Mouse (Mus musculus) heart, adult 2 months (tissue): ENCODE results near the gene Abcd3. TPM values are rescaled to one million over a fixed set of nuclear protein-coding genes. Genes with fewer than 3 reads are reported as not detected.
A peak's percentile ranks its signal among the peaks of the same experiment; 100 is the strongest.

ENCODE experiments used
- DNase-seq, 2 experiments: peaks; one replicate each; pipeline ENCODE4 v3.0.0; 2021
- H3K27ac ChIP-seq: fragments of 200-600 bp; 2 replicates; pipeline ENCODE4 v1.8.1; 2022
- H3K27me3 ChIP-seq: fragments of 200-500 bp; 2 replicates; pipeline ENCODE4 v1.6.1; 2012; ENCODE audit warnings: mild to moderate bottlenecking, low read length, inconsistent platforms, mixed read lengths; ENCODE audit not compliant: control insufficient read depth, insufficient read depth
- H3K36me3 ChIP-seq: fragments of 200-500 bp; 2 replicates; pipeline ENCODE4 v1.6.1; 2012; ENCODE audit warnings: low read length, inconsistent platforms; ENCODE audit not compliant: control insufficient read depth, insufficient read depth
- H3K4me1 ChIP-seq: fragments of 200-500 bp; 2 replicates; pipeline ENCODE4 v1.6.1; 2011; ENCODE audit warnings: low read length; ENCODE audit not compliant: control insufficient read depth, insufficient read depth
- H3K4me3 ChIP-seq: fragments of 200-600 bp; 2 replicates; pipeline ENCODE4 v1.8.1; 2022
- H3K79me2 ChIP-seq: fragments of 200-500 bp; replicated peaks from 2 replicates; pipeline ENCODE4 v1.6.1; 2012; ENCODE audit warnings: mild to moderate bottlenecking, inconsistent platforms, low read length, moderate library complexity, mixed read lengths; ENCODE audit not compliant: control insufficient read depth, insufficient read depth
- H3K9ac ChIP-seq: fragments of 200-500 bp; 2 replicates; pipeline ENCODE4 v1.6.1; 2012; ENCODE audit warnings: low read depth, mild to moderate bottlenecking, control low read depth, inconsistent platforms, low read length, mixed read lengths
- CTCF ChIP-seq: fragments of 200-600 bp; IDR thresholded peaks from 2 replicates; pipeline ENCODE4 v1.8.1; 2022; ENCODE audit warnings: antibody characterized with exemption, mild to moderate bottlenecking, moderate library complexity
- EP300 ChIP-seq: fragments of 200-500 bp; IDR thresholded peaks from 2 replicates; pipeline ENCODE4 v1.6.1; 2011; ENCODE audit warnings: low read depth, low read length, control low read depth; ENCODE audit not compliant: insufficient read depth
- POLR2A ChIP-seq: fragments of 200-500 bp; IDR thresholded peaks from 2 replicates; pipeline ENCODE4 v1.6.1; 2011; ENCODE audit warnings: mild to moderate bottlenecking, low read depth, low read length, control low read depth; ENCODE audit not compliant: insufficient read depth
- WGBS: fragments of 180-500 bp; shearing (Covaris S2); methylation state at CpG from one replicate; pipeline ENCODE4 v1.1.7; 2018; 5-methylcytosine and 5-hydroxymethylcytosine counted together
- intact Hi-C: fragments of 180-260 bp; cut with DNase I; formaldehyde crosslinking; loops from one replicate; pipeline ENCODE4 v1.15.1; 2025
- polyA plus RNA-seq: library from polyadenylated mRNA; depleted of rRNA; stranded (reverse); fragments of >200 nt; gene quantifications from 2 replicates; pipeline ENCODE4 v1.2.3, GENCODE M21; 2012
- total RNA-seq, 2 experiments: library from RNA; stranded (reverse); gene quantifications; 2 replicates each; pipeline ENCODE4 v1.2.3; 2021

Gene Abcd3
- total and polyA plus RNA-seq, 3 experiments: 19.5 to 78.9 (median 73.6) TPM

- TF ChIP-seq CTCF (no peak), EP300 (no peak), POLR2A (no peak)
- H3K27ac ChIP-seq: no peak overlapping the region
- no peak overlapping the region for H3K9ac ChIP-seq
- H3K4me3 ChIP-seq: no peak overlapping the region
- intact Hi-C loops: loop anchor here (5.0 kb wide), 1 partner anchor 432 kb away; no protein-coding TSS in a partner anchor
- no peaks in the 10 kb centered on the region for H3K27me3 ChIP-seq
- H3K4me1 ChIP-seq: peaks cover 4% of the 10 kb centered on the region
- H3K79me2 ChIP-seq: no peaks in the 10 kb centered on the region
- no peaks in the 10 kb centered on the region for H3K36me3 ChIP-seq
- WGBS: 61% methylated on average over 17 of the region's 17 CpGs
- DNase-seq: no peak
These were observed 75.5 kb downstream of the Abcd3 start for GRCm38 (mm10) chr3:121739489-121740213.

DNA sequence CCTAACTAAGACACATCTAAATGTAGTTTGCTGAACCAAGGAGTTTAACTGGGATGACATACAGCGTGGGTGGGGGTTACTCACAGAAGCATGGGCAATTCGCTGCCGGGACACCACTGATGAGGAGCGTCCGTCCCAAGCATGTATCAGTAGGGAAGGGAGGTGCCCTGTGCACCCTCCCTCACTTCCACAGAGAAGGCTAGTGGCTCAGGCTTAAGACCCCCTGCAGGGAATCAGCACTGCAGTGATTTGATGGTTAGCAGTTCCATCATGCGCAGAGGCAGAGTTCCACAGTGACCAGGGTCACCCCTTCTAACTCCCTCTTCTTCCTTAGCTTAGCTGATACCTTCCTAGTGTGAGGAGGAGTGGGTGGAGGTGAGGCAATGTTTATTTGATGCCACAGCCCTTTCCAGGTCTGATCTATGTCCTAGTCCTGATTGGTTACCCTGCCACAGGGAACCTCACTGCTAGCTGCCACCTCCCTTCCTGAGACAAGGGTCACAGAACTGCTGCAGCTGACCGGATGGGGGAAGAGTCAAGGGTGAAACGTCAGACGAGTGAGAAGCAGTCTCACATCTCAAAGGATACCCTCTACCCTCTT is 76.3 kb downstream of the Abcd3 start:
- H3K36me3 ChIP-seq: peaks cover 3% of the 10 kb centered on the region; the same call in 1 of the 2 replicates
- H3K4me3 ChIP-seq: no peak overlapping the region
- 81% methylated on average over 9 of the region's 9 CpGs for WGBS
- H3K9ac ChIP-seq: no peak overlapping the region
- no peaks in the 10 kb centered on the region for H3K79me2 ChIP-seq
- H3K27ac ChIP-seq: no peak overlapping the region
- intact Hi-C loops: loop anchor here (5.0 kb wide), 1 partner anchor 432 kb away; no protein-coding TSS in a partner anchor
- TF ChIP-seq POLR2A: no peak
- TF ChIP-seq EP300: no peak
- no peak for TF ChIP-seq CTCF
- H3K4me1 ChIP-seq: peaks cover 4% of the 10 kb centered on the region
- H3K27me3 ChIP-seq: no peaks in the 10 kb centered on the region
- DNase-seq: no peak

DNA sequence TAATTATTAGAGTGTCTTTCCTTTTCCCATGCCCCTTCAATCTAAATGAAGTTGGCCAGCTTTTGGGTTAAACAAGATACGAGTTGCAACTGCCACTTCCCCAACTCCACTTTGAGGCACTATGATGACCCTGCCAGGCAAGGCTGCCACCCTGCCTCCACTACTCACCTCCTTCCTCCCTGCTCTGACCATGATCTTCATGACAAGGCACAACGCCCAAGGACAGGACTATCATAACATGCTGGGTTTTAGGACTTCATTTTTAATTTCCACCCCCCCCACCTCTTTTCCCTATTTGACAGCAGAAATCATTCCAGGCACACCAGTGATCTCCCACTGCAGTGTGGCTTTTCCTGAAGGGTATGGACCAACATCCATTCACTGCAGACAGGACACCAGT is 77.2 kb downstream of the Abcd3 start:
- TF ChIP-seq POLR2A (no peak), CTCF (no peak), EP300 (no peak)
- H3K27me3 ChIP-seq: no peaks in the 10 kb centered on the region
- intact Hi-C loops: loop anchor here (2.0 to 5.0 kb wide), 2 partner anchors 201 to 431 kb away; no protein-coding TSS in a partner anchor
- DNase-seq: no peak
- no peak overlapping the region for H3K9ac ChIP-seq
- H3K79me2 ChIP-seq: no peaks in the 10 kb centered on the region
- H3K27ac ChIP-seq: no peak overlapping the region
- H3K36me3 ChIP-seq: peaks cover 3% of the 10 kb centered on the region; the same call in 1 of the 2 replicates
- H3K4me1 ChIP-seq: peaks cover 4% of the 10 kb centered on the region
- H3K4me3 ChIP-seq: no peak overlapping the region
- 71% methylated on average over 2 of the region's 2 CpGs for WGBS

DNA sequence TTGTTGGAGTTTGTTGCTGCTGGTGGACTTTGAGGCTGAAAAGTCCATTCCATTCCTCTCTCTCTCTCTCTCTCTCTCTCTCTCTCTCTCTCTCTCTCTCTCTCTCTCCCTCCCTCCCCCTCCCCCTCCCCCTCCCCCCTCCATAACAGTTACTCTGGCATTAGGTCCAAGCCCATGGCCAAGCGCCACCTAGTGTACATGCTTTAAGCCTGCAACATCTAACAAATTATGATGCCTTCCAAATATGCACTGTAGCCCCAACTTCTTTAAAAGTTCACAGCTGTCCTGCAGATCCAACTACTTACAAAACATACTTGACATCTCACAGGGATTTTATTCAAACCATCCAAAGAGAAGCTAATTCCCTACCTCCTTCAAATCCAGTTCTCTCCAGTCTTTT is 77.6 kb downstream of the Abcd3 start:
- intact Hi-C loops: loop anchor here (2.0 to 5.0 kb wide), 2 partner anchors 201 to 430 kb away; no protein-coding TSS in a partner anchor
- 55% methylated on average over 1 of the region's 1 CpGs for WGBS
- no peak for DNase-seq
- Histone ChIP-seq H3K9ac (no peak overlapping the region), H3K79me2 (no peaks in the 10 kb centered on the region), H3K27me3 (no peaks in the 10 kb centered on the region), H3K4me1 (peaks cover 4% of the 10 kb centered on the region), H3K36me3 (peaks cover 3% of the 10 kb centered on the region; the same call in 1 of the 2 replicates), H3K27ac (no peak overlapping the region), H3K4me3 (no peak overlapping the region)
- TF ChIP-seq EP300 (no peak), POLR2A (no peak), CTCF (peak; percentile 58)

DNA sequence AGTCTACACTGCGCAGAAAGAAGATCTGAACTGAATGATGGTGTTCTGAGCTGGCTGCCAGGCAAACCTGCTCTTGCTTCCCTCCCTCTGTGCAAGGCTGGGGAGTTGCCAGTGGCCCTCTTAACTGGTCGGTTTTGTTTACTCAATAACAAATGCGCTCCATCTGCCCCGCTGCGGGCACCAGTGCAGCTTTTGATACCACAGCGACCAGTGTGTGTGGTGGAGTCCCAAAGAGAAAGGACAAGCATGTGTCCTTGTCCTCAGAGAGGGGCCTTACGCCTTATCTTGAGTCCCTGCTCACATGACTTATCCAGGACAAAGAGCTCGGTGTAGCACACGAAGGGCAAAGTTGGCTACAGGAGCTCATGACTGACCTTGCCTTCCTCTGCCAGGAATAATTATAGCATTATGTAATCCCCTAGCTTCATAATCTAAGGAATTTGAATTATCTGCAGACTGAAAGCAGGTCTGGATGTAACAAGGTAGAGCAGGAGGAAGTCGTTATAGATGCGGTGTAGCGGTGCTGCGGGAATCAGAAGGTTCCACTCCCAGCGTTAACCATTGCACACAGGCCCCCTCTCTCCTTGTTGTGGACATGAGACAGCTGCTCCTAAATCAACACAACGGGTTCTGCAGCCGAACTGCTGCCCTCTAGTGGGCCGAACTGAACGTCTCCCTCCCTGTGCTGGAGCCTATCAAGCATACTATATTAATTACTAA is 78.9 kb downstream of the Abcd3 start:
- no peak overlapping the region for H3K4me3 ChIP-seq
- peaks cover 4% of the 10 kb centered on the region for H3K4me1 ChIP-seq
- H3K27ac ChIP-seq: peak overlapping the region; percentile 86
- TF ChIP-seq POLR2A: peak; percentile 53; the same call in 1 of the 2 replicates
- peak; percentile 93 for TF ChIP-seq CTCF
- TF ChIP-seq EP300: peak; percentile 99
- peak overlapping the region; percentile 15; the same call in 1 of the 2 replicates for H3K9ac ChIP-seq
- WGBS: 15% methylated on average over 18 of the region's 18 CpGs
- intact Hi-C loops: loop anchor here (1.0 to 5.0 kb wide), 3 partner anchors 100 to 429 kb away; no protein-coding TSS in a partner anchor
- no peaks in the 10 kb centered on the region for H3K79me2 ChIP-seq
- peak; percentile 84 for DNase-seq
- peaks cover 3% of the 10 kb centered on the region; the same call in 1 of the 2 replicates for H3K36me3 ChIP-seq
- no peaks in the 10 kb centered on the region for H3K27me3 ChIP-seq
